Mouse (Mus musculus) stomach, embryonic 14.5 days (tissue): ENCODE data around the gene Wee1. TPM values are rescaled to one million over a fixed set of nuclear protein-coding genes. Genes with fewer than 3 reads are reported as not detected.
"Not testable (repeated sequence)": the region's sequence is repeated elsewhere in the genome, so short reads cannot be mapped to it uniquely, and the experiment has no call there.

Experiments
- ATAC-seq: fragments of 200-750 bp; cut with Nextera tagmentation; 2 replicates; pipeline ENCODE4 v1.8.0; 2017; ENCODE audit warnings: low read depth, moderate TSS enrichment; ENCODE audit not compliant: insufficient number of reproducible peaks, insufficient read depth, low FRiP score
- H3K27ac ChIP-seq: fragments of 300-500 bp; sonication (generic); 2 replicates; pipeline ENCODE4 v1.5.1; 2014; ENCODE audit warnings: mild to moderate bottlenecking, low read length, moderate library complexity, mixed read lengths
- H3K27me3 ChIP-seq: fragments of 300-500 bp; sonication (generic); 2 replicates; pipeline ENCODE4 v1.6.1; 2014; ENCODE audit warnings: low read length, control low read depth, mixed read lengths; ENCODE audit not compliant: control insufficient read depth, insufficient read depth
- H3K36me3 ChIP-seq: fragments of 300-500 bp; sonication (generic); 2 replicates; pipeline ENCODE4 v1.6.1; 2014; ENCODE audit warnings: mild to moderate bottlenecking, control low read depth, low read length, moderate library complexity, mixed read lengths; ENCODE audit not compliant: control insufficient read depth, insufficient read depth
- H3K4me1 ChIP-seq: fragments of 300-500 bp; sonication (generic); 2 replicates; pipeline ENCODE4 v1.6.1; 2014; ENCODE audit warnings: low read length, control low read depth, mixed read lengths; ENCODE audit not compliant: control insufficient read depth, insufficient read depth
- H3K4me2 ChIP-seq: fragments of 300-500 bp; sonication (generic); replicated peaks from 2 replicates; pipeline ENCODE4 v1.6.1; 2014; ENCODE audit warnings: low read depth, low read length, control low read depth
- H3K4me3 ChIP-seq: fragments of 300-500 bp; sonication (generic); 2 replicates; pipeline ENCODE4 v1.5.1; 2014; ENCODE audit warnings: low read depth, low read length, control low read depth
- H3K9ac ChIP-seq: fragments of 300-500 bp; sonication (generic); replicated peaks from 2 replicates; pipeline ENCODE4 v1.6.1; 2014; ENCODE audit warnings: low read depth, mild to moderate bottlenecking, control low read depth, low read length, moderate library complexity, mixed read lengths
- H3K9me3 ChIP-seq: fragments of 300-500 bp; sonication (generic); 2 replicates; pipeline ENCODE4 v1.6.1; 2016; ENCODE audit warnings: low read depth, low read length, control low read depth; ENCODE audit not compliant: control insufficient read depth
- WGBS: fragments of 180-500 bp; shearing (Covaris S2); extraction: QIAGEN DNeasy Blood & Tissue Kit; methylation state at CpG from one replicate; pipeline ENCODE4 v1.1.7; 2014; 5-methylcytosine and 5-hydroxymethylcytosine counted together
- polyA plus RNA-seq: library from polyadenylated mRNA; unstranded; fragments of >200 nt; fragmentation: Nextera tagmentation; extraction: Ambion mirVana; gene quantifications from 2 replicates; pipeline ENCODE4 v1.2.1, GENCODE M21; 2014

Wee1 gene
- polyA plus RNA-seq, 1 experiment from 2014 or later: 38.7 TPM

- not testable (repeated sequence) for H3K4me3 ChIP-seq, H3K9me3 ChIP-seq, H3K4me1 ChIP-seq, H3K27ac ChIP-seq, H3K9ac ChIP-seq, ATAC-seq, H3K4me2 ChIP-seq, H3K27me3 ChIP-seq
- WGBS: 74% methylated on average over 2 of the region's 2 CpGs
- H3K36me3 ChIP-seq: peaks cover 67% of the 10 kb centered on the region
These were observed 10.4 kb downstream of the Wee1 start for GRCm38 (mm10) chr7:110132272-110132671.

DNA sequence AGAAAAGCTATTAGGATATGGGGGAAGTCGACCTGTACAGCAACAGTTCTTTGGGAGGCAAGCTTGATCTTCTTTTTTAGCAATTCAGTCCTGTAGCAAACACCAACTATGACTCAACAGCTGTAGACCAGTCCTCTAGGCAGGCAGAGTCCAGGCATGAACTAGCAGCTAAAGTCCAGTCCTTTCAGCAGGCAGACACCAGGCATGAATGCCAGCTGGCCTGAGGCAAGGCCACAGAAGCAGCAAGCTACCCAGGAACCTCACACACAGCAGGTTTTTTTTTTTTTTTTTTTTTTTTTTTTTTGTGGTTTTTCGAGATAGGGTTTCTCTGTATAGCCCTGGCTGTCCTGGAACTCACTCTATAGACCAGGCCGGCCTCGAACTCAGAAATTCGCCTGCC, 12.1 kb downstream of the Wee1 start:
- no peak for ATAC-seq
- peaks cover 69% of the 10 kb centered on the region for H3K36me3 ChIP-seq

DNA sequence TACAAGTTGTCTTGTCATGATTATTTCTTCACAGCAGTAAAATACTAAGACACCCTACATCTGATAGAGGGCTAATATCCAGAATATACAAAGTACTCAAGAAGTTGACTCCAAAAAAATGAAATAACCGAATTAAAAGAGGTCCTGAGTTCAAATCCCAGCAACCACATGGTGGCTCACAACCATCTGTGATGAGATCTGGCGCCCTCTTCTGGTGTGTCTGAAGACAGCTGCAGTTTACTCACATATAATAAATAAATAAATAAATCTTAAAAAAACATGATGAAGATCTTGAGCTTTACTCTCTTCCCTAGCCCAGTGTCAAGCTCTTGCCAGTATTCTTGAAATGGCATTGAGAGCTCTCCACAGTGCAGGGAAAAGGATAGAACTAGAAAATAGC, 16.7 kb downstream of the Wee1 start:
- Histone ChIP-seq H3K4me2 (no peak overlapping the region), H3K9me3 (no peaks in the 10 kb centered on the region), H3K4me1 (no peaks in the 10 kb centered on the region), H3K36me3 (peaks cover 84% of the 10 kb centered on the region), H3K27me3 (no peaks in the 10 kb centered on the region), H3K9ac (no peak overlapping the region), H3K27ac (no peak overlapping the region), H3K4me3 (no peak overlapping the region)
- 84% methylated on average over 2 of the region's 2 CpGs for WGBS
- no peak for ATAC-seq

More for the DNA sequence above, 12.1 kb downstream of the Wee1 start:
- H3K9me3 ChIP-seq: no peaks in the 10 kb centered on the region
- H3K4me2 ChIP-seq: no peak overlapping the region
- 94% methylated on average over 5 of the region's 5 CpGs for WGBS
- H3K4me1 ChIP-seq: no peaks in the 10 kb centered on the region
- H3K27me3 ChIP-seq: no peaks in the 10 kb centered on the region
- H3K4me3 ChIP-seq: no peak overlapping the region
- H3K27ac ChIP-seq: no peak overlapping the region
- H3K9ac ChIP-seq: no peak overlapping the region

DNA sequence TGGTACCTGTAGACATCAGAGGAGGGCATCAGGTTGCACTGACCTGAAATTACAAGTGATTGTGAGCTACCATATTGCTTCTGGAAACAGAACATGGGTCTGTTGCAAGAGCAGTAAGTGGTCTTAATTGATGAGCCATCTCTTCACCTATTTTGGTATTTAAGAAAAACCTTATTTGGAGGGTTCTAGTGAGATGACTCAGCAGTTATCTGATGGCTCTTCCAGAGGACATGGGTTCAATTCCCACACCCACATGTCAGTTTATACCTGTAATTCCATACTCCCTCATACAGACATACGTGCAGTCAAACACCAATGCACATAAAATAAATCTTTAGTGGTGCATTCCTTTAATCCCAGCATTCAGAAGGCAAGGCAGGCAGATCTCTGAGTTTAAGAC, 22.0 kb downstream of the Wee1 start:
- H3K4me3 ChIP-seq: no peak overlapping the region
- no peak overlapping the region for H3K4me2 ChIP-seq
- no peaks in the 10 kb centered on the region for H3K4me1 ChIP-seq
- WGBS: 100% methylated on average over 1 of the region's 1 CpGs
- H3K9ac ChIP-seq: no peak overlapping the region
- peaks cover 47% of the 10 kb centered on the region for H3K36me3 ChIP-seq
- no peak overlapping the region for H3K27ac ChIP-seq
- H3K27me3 ChIP-seq: no peaks in the 10 kb centered on the region
- no peaks in the 10 kb centered on the region for H3K9me3 ChIP-seq
- ATAC-seq: no peak

DNA sequence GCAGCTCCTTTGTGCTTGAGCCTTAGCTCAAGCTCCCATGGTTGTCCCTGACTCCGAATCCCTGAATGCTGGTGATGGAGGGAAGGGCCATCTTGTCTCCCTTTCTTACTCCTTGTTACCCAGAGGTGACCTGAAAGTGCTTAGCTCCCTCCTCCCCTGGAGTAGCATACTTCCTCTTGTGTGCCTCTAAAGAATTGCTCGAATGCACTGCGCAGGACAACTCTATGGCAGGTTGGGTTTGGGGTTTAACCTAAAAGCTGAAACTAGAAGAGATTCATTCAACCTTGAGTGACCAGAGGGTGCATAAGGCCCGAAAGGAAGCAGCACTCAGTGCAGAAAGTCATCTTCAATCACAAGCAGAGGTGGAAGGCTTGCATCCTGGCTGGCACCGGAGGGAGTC, 31.0 kb downstream of the Wee1 start:
- Histone ChIP-seq H3K27ac (no peak overlapping the region), H3K4me2 (no peak overlapping the region), H3K27me3 (no peaks in the 10 kb centered on the region), H3K9me3 (no peaks in the 10 kb centered on the region), H3K4me3 (no peak overlapping the region), H3K4me1 (peaks cover 8% of the 10 kb centered on the region; the same call in 1 of the 2 replicates), H3K36me3 (no peaks in the 10 kb centered on the region), H3K9ac (no peak overlapping the region)
- ATAC-seq: no peak
- WGBS: 85% methylated on average over 5 of the region's 5 CpGs

- H3K4me2 ChIP-seq: no peak overlapping the region
- H3K27me3 ChIP-seq: no peaks in the 10 kb centered on the region
- WGBS: 38% methylated on average over 4 of the region's 4 CpGs
- H3K4me1 ChIP-seq: peaks cover 8% of the 10 kb centered on the region; the same call in 1 of the 2 replicates
- no peak overlapping the region for H3K9ac ChIP-seq
- H3K36me3 ChIP-seq: no peaks in the 10 kb centered on the region
- no peak overlapping the region for H3K4me3 ChIP-seq
- no peaks in the 10 kb centered on the region for H3K9me3 ChIP-seq
- peak; percentile 60; the same call in 1 of the 2 replicates for ATAC-seq
- peak overlapping the region; percentile 45; the same call in 1 of the 2 replicates for H3K27ac ChIP-seq
These were observed 34.9 kb downstream of the Wee1 start for GRCm38 (mm10) chr7:110156712-110157260.

DNA sequence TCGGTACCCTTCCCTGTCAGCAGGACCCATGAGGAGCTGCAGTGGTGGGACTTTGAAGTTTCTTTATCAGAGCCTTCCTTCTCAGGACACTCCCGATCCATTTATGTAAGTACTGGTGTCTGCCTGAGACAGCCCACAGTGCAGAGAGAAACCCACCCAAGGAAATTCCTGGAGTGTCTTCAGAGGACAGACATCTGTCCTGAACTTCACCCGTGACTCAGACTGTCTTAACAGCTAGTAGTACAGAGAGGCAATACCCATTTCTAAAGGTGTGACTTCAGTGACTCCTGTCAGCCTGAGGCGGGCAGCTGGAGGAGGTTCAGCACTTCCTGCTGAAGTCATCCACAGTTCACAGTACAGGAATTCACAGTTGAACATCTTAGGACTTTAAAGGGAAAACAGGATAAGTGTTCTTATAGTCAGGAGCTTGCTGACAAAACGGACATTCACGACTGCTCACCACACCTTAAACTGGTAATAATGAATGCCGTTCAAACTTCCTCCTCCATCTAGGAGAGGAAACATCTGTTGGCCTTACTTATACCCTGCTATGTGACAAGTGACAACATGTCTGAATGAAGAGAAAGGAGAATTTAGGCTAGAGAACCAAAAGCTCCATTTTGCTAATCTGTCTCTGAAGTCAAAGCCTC, 35.5 kb downstream of the Wee1 start:
- H3K27me3 ChIP-seq: no peaks in the 10 kb centered on the region
- H3K9me3 ChIP-seq: no peaks in the 10 kb centered on the region
- no peaks in the 10 kb centered on the region for H3K36me3 ChIP-seq
- 29% methylated on average over 7 of the region's 7 CpGs for WGBS
- peak; percentile 19; the same call in 1 of the 2 replicates for ATAC-seq
- H3K9ac ChIP-seq: no peak overlapping the region
- no peak overlapping the region for H3K4me2 ChIP-seq
- H3K4me1 ChIP-seq: peaks cover 8% of the 10 kb centered on the region; the same call in 1 of the 2 replicates
- no peak overlapping the region for H3K4me3 ChIP-seq
- H3K27ac ChIP-seq: peak overlapping the region; percentile 45; the same call in 1 of the 2 replicates

DNA sequence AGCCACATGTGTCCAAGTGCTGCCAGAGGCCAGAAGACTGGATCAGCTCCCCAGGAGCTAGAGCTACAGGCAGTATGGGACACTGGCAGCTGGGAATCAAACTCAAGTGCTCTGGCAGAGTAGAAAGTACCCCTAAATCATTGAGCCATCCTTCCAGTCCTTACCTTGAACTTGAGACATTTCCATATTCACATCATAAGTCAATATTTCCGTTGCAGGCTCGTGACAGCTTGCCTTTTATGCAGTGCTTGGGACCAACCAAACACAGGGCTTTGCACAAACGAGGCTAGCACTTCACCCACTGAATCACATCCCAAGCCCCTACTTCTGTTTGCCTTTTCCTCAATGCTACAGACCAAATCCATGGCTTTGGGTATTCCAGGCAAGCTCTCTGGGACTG, 36.2 kb downstream of the Wee1 start:
- no peaks in the 10 kb centered on the region for H3K27me3 ChIP-seq
- no peak overlapping the region for H3K4me2 ChIP-seq
- ATAC-seq: no peak
- H3K36me3 ChIP-seq: no peaks in the 10 kb centered on the region
- no peaks in the 10 kb centered on the region for H3K9me3 ChIP-seq
- no peak overlapping the region for H3K9ac ChIP-seq
- H3K4me3 ChIP-seq: no peak overlapping the region
- H3K4me1 ChIP-seq: peaks cover 8% of the 10 kb centered on the region; the same call in 1 of the 2 replicates
- peak overlapping the region; percentile 0; the same call in 1 of the 2 replicates for H3K27ac ChIP-seq
- 55% methylated on average over 3 of the region's 3 CpGs for WGBS
